Mouse (Mus musculus) adrenal gland, postnatal 25 days (tissue): ENCODE measurements around the gene Lyar. TPM values are rescaled to one million over a fixed set of nuclear protein-coding genes. Genes with fewer than 3 reads are reported as not detected.

Experiments used
- DNase-seq: peaks from one replicate; pipeline ENCODE4 v3.0.0; 2021; ENCODE audit warnings: mixed read lengths
- total RNA-seq: library from RNA; stranded (reverse); gene quantifications from 2 replicates; pipeline ENCODE4 v1.2.3, GENCODE M21; 2021

The Lyar gene
- total RNA-seq, 1 experiment from 2014 or later, result 18.0 TPM

- DNase-seq, result no peak
These were observed 35.4 kb downstream of the Lyar start for GRCm38 (mm10) chr5:38255644-38256043.

DNA sequence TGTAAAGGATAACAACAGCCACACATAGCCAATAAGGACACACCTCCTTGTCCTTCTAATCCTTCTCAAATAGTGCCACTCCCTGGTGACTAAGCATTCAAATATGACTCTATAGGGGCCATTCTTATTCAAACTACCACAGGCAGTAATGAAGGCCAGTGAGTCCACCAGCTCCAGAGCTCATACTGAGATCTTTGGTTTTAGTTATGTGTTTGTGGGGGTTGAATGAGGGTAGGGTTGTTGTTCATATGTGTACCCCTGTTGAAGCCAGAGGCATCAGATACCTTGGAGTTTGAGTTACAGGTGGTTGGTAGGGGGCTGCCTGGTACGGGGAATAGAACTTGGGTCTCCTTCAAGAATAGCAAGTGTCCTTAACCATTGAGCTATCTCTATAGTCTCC, 36.3 kb downstream of the Lyar start:
- DNase-seq, result no peak

DNA sequence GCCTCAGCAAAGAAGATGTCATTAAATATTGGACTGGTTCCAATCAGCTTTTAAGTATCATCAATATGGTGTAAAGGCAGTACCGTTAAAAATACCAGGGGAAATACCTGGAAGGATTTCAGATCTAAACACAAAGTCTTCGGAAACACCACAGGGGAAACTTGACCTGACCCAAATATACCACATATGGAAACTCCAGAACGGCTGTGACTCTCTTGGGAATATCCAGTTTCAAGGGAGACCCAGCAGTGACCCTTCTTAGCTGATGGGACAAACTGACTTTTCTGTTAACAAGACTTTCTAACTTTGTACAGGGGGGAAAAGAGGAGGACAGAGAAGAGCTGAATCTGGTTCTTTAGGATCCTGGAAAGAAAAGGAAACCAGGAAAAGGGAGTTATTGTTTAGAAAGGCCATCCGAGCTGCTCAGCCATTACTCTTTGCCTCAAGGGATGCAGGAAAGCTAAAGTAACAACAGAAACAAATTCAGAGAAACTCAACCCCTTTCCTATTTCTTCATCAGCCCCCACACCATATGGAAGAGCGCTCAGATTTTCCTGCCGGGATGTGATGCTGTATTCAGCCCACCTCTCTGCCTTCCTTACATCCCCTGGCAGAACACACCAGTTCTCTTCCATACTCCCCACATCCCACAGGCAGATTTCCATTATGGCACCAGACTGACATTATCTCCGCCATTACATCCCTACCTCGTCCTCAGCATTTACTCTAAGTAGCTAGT, 37.9 kb downstream of the Lyar start:
- DNase-seq, result no peak

DNA sequence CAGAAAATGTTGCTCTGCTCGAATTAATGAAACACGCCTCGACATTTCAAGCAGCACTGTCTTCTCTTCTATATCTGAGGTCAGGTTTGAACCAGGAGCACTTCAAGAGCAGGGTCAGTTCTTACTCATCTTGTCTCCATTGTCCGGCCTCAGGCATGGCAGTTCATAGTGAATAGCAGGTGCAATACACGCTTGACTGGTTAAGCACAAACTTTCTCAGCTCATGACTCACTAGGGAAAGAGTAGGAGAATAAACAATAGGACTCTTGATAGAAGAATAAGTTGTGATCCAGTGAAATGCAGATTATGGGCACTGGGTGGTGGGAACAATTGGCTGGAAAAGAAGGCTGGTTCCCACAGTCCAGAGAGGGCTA, 38.5 kb downstream of the Lyar start:
- no peak for DNase-seq

GRCm38 (mm10) chr5:38259455-38260106, 39.3 kb downstream of the Lyar start:
- no peak for DNase-seq

DNA sequence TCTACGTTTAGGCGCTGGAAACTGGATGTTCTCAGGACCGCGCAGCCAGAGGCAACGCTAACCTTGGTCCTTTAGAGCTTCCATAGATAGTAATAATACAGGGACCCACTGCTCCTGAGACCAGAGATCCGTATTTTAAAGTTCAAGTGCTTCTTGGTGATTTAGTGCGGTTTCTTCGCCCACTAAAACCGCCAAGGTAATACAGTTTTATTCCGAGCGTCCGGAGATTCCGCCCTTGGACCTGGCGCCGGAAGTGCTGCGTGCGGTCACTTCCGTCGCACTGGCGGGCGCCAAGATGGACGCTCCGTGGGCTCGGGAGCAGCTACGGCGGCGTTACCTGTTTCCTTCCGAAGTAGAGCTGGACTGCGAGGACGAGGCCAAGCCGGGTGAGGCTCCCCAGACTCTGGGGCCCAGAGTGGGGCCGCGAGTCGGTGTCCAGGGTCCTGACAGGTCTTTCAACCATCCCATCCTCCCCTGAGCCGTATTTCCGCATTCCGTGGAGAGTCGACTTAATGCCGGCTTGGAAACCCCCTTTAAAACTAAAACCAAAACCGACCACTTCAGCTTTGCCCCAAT, 39.9 kb downstream of the Lyar start, which contains the start of gene Tmem128:
Gene Tmem128 (plus strand): TSS at position 79 of the 576 bp plus-strand sequence.
- peak; percentile 66 for DNase-seq

DNA sequence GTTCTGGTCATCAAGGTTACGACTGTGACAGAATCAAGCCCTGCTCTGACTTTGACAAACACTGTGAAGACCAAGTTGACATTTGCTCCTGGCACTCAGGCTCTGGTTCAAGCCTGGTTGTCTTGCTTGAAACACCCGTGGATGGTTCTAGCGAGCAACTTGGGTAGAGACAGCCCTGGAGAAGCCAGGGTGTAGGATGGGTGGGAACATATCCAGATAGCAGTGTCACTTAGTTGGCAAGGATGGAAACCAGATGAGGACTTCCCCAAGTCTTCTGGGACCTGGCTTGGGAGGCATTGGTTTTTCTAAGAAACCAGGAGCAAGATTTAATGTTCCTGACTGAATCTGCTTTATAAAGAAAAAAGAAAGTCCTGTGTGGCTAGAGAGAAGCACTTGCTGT, 50.7 kb downstream of the Lyar start:
- DNase-seq, result no peak

DNA sequence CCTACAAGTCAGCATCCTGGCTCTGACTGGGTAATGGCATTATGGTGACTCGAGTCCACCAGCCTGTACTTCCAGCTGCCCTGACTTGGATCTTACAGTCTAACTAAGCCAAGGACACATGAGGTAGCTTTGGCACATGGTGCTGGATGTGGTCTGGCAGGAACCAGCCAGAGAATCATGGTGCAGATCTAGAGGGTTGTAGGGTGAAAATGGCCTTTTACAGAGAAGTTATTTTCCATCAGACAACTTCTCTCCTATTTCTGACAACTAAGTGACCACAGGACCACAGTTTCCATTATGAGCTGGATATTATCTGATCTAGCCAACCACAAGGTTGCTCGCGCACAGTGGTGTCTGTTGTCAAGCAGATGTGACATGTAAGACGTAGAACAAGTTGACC, 53.6 kb downstream of the Lyar start:
- no peak for DNase-seq

GRCm38 (mm10) chr5:38275771-38276170, 55.5 kb downstream of the Lyar start, which contains the start of gene Otop1:
Otop1 (plus strand) TSS chr5:38275972.
- DNase-seq, result no peak

DNA sequence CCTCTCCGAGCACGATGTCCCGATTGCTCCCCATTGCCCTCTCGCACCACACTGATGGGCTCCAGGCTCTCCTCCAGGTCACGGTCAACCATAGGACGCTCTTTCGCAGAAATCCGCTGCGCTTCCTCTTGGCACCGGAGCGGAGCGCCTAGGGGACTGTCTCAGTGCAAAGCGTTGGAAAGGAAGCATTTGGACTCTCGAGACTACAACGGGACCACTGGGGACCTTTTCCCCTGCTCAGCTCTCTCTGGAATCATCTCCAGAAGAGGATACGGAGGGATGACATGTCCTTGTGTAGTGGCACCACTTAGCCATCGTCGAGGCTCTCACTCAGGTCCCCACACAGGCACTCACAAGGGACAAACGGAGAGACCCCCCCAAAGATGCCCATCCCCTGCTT, 56.2 kb downstream of the Lyar start:
- no peak for DNase-seq

- peak; percentile 24 for DNase-seq
These were observed 57.0 kb downstream of the Lyar start for GRCm38 (mm10) chr5:38277098-38277866.

DNA sequence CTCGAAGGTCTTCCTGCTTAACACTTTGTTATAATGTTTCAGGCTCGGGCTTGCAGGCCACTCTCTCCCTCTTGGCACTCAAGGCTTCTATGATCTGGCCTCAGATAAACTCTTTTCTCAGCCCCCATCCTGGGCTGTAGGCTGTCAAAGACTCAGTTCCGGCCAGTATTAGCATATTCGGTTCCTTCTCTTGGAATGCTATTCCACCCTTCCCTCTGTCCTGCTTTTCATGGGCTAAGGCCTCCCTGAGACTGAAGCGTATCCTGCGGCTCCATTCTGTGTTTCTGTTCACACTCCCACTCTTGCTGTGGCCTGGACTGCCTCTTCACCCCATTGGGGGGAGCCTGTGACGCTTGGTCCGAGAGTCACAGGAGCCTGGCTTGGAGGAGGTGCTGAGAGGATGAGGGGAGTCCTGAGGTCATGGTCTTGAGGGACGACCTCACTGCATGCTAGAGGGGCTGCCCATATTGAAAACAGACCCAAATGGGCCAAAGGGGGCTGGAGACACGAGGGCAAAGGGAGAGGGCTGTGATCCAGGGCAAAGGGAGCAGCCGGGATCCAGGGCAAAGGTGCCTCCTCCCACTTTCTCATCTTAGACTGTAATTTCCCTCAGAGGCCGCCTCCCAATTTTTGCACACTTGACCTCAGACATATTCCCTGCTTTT, 57.8 kb downstream of the Lyar start:
- peak; percentile 15 for DNase-seq

DNA sequence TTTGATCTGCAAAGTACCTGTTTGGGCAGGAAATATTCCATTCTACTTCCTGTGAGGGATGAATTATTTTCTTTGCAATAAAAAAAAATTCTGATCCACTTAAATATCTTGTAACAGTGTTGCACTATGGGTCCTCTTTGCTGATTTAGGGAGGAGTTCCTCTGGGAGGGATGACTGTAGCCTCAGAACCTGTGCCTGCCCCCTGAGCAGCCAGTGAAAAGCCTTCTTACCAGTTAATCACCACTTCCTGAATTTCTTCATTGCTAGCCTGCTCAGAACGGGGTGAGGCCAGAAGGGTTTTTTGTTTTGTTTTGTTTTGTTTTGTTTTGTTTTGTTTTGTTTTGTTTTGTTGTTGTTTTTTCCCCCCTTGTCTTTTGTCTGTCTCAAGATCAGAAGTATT, 59.8 kb downstream of the Lyar start:
- DNase-seq, result no peak

Other genes starting within 250 kb of the Lyar start
- gene Stx18, start 181.7 kb upstream of the Lyar start, total RNA-seq, result 30.4 and 32.7 TPM in 2 replicates
- gene Nsg1, start 60.6 kb upstream of the Lyar start, total RNA-seq, result 59.3 and 70.9 TPM in 2 replicates
- gene Zbtb49, start within 50 bp of the Lyar start, total RNA-seq, result 10.8 and 12.0 TPM in 2 replicates
- gene Tmem128, start 39.7 kb downstream of the Lyar start, total RNA-seq, result 39.0 and 45.0 TPM in 2 replicates
- 24.7 and 25.0 TPM in 2 replicates for gene Otop1, start 55.5 kb downstream of the Lyar start, total RNA-seq
- gene Drd5, start 98.9 kb downstream of the Lyar start, total RNA-seq, result not detected in 2 replicates